Mouse (Mus musculus) right cerebral cortex, postnatal 25 days (tissue): ENCODE data around the gene Rbm3.
A peak's percentile ranks its signal among the peaks of the same experiment; 100 is the strongest.

Experiments
- DNase-seq: peaks from one replicate; pipeline ENCODE4 v3.0.0; 2022

Rbm3 gene

DNA sequence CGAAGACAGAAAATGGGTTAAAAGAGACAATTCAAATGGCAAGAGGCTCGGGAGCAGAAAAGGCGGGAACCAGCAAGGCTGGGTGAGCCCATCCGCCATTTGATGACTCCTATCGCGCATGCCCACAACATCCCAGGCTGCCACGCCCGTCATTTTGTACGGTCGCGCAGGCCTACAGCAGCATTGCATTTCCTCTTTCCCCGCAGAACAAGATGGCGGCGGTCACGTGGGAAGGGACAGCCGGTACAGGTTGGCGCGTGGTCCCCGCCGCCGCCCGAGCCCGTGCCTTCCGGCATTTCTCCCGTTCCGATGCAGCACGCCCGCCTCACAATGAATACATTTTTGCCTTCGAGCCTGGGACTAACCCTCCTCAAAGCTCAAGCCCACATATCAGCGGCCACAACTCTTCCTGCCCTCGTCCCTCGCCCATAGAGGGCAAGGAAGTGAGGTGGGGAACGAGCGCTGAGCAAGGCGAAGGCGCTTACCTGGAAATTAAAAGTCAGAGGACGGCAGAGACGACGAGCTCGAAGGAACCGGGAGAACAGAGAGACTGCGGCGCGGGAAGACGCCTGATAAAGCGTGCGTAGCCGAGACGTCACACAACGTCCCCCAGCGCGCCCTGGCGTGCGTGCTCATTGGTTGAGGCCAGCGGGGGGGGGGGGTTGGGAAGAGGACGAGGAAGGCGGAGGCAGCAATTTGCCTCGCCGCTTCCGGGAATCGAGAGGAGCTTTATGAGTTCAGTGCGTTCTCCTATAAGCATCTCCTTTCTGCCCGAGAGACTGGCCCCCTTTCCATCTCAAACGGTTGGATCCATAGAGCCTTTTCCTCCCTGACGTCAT is at the start of gene Rbm3:
Gene Rbm3 (minus strand): TSS at position 728 of the 839 bp plus-strand sequence.
- DNase-seq: peak; percentile 84

DNA sequence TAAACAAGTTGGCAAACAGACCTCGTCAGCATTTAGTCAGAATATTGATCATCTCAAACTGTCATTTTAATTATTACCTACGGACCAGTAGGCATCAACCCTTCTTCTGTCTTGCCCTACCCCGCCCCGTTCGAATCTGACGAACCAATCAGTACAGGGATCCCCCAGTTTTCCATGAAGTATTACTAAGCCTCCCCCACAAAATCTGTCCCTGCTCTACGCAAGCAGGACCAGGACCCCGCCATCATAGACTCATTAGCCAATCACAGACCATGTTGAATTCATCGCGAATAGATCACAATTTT is 47.7 kb upstream of the Rbm3 start, which contains the start of gene Ebp:
Gene Ebp (minus strand): TSS at position 94 of the 305 bp plus-strand sequence.
- DNase-seq: peak; percentile 10

DNA sequence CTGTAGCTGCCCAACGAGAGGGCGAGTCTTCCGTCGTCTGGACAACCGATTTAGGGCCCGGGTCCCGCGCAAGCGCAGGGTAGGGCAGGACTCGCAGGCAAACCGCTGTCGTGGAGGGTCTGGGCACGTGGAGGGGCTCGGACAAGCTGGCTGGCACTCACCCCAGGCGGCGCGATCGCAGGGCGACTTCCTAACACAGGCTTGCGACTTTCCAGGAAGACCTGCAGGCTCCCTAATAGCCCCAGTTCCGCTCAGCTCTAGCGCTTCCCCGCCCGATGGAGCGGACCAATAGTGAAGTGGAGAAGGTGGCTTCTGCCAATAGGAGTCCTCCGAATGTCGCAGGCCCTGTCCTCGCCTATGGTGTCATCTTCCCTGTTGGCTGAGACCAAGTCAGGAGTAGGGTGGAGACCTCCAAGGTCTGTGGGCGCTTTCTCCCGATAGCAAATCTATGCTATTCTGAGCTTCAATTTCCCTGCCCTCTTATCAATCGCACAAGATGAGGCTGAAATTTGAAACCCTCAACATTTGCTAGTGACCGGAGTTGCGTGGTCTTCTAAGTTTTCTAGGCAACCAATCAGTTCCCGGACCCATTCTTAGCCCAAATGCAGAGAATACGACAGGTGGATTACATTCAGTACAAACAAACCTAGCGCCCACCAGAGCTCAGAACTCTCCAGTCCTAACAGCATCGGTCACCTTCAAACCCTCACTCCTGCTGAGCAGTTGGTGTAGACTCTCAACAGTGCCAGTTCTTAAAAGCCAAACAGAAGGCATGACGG is 47.1 kb upstream of the Rbm3 start:
- peak; percentile 76 for DNase-seq

DNA sequence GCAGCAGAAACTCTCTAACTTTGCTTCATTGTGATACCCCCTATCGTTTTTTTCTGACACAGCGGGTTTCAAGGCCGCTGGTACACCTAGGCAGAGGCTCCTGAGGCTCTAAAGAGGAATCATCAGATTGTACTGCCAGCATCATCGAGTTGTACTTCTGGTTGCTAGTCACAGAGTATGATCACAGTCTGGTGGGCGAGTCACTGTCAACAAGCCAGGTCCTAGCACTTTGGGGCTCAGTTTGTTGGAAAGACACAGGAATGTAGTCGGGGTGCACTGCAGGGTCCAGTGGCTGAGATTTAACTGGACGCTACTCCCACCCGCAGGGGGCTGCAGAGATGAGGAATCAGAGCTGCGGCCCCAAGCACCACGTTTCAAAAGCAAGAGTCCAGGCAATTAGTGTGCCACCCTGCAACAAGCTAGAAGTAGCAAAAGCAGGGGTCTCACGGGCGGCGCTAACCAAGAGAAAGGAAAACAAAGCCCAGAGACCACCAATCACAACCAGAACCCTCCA is 46.5 kb upstream of the Rbm3 start:
- DNase-seq: peak; percentile 10

DNA sequence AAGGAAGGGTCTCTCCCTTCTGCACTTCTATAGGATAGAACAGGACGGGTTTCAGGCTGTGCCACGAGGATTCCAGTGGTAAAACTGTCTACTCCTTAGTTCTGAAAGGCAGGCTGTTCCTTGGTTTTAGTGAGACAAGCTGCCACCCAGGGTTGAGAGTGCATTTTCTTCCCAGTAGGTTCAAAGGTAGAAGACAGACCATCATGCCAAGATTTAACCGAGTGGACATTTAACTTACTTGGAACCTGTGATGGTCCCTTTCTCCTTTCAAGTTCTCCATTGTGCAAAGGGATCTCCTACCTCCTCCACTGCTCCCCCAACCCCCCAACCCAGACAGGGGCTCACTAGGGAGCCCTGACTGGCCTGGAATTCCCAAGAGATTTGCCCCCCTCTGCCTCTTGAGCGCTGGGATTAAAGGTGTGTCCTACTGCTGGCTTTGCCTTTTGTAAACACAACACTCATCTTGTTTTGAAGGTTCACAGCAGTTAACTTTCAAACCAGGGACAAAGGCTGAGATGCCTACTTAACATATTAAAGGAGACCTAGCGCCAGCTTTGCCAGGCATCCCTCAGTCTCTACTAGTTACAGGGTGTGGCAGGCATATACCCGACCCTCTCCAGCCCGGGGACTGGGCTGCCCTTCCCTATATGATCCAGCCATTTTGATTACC is 37.3 kb upstream of the Rbm3 start:
- DNase-seq: no peak

DNA sequence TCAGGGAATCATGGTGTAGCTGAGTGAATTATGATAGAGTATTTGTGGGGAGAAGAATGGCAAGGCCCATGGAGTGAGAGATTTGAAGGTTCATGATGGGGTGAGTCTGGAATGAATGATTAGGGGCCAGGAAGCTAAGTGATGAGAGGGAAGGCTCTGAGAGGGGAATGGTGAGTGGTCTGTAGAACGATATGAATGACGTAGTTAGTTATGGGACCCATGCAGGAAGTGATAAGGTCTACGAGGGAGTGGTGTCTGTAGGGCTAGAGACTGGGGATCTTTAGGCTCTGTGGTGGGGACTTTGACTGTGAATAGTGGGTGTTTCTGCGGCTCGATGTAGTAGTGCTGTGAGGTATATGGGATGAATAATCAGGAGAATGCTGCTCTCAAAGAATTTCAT is 34.0 kb upstream of the Rbm3 start:
- DNase-seq: no peak

DNA sequence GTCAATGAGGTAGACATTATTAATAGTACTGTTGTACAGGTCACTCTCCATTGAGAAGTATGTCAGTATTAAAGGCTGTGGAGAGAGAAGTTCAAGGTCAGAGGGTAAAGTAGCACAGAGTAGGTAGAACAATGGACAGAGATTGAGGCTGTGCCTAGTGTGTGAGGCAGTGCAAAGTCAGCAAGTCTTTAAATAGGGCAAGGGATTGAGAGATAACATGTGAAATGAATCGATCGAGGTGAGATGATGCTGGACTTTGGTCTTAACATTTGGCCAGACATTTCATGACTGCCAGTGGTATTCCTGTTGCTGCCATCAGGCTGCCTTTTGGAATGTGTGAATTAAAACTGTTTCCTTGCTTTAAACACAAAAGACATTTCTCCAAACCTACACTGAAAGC is 33.2 kb upstream of the Rbm3 start:
- no peak for DNase-seq

DNA sequence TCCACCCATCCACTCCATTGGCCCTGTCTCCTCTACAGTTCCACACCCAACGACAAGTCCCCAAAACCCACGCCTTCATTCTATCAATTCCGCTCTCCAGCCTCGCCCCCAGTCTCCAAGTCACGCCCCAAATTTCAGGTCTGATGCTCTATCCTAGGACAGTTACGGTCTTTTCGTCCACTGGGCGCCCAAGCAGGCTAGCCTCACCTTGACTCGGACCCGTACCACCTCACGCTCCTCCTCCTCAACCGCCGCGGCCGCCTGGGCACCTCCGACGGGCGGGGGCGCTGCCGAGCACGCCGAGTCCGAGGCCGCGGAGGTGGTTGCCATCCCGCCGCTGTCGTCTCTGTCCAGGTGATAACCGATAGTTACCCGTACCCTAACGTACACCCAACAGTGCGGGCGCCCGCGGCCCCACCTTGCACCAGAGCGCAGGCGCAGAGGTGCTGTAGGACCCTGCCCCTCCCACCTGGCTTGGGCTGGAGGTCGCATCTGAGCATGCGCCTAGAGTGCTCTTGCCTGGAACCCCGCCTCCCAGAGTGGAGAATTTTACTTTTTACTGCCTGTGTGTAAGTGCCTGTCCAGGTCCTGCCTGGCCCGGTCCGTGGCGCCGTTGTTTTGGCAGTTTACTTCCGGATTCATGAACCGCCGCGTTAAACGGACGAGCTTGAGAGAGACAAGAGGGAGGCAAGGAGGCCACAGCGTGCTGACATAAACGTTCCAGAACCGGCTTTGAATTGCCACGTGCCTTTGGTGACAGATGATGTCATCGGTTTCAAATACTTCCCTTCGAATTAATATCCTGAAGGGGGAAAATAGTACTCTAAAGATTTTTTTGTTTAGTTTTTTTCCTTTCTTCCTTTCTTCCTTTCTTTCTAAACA is 30.1 kb upstream of the Rbm3 start, which contains the start of gene Tbc1d25:
Gene Tbc1d25 (minus strand): TSS at position 678 of the 882 bp plus-strand sequence.
- peak; percentile 81 for DNase-seq

DNA sequence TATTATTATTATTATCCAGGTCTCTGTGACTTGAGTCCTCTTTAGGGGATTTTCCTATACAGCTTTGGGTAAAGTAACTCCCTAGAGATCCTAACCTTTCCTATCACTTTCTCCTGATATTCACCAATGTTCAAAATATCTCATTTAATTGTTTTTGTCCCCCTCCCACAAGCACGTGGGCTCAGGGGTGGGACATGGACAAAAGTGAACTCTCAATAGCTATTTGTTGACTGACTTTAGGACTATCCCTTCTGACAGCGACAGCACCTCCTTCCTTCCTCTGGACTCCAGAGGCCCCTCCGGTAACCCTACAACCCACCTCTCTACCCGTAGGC is 29.5 kb upstream of the Rbm3 start:
- no peak for DNase-seq

DNA sequence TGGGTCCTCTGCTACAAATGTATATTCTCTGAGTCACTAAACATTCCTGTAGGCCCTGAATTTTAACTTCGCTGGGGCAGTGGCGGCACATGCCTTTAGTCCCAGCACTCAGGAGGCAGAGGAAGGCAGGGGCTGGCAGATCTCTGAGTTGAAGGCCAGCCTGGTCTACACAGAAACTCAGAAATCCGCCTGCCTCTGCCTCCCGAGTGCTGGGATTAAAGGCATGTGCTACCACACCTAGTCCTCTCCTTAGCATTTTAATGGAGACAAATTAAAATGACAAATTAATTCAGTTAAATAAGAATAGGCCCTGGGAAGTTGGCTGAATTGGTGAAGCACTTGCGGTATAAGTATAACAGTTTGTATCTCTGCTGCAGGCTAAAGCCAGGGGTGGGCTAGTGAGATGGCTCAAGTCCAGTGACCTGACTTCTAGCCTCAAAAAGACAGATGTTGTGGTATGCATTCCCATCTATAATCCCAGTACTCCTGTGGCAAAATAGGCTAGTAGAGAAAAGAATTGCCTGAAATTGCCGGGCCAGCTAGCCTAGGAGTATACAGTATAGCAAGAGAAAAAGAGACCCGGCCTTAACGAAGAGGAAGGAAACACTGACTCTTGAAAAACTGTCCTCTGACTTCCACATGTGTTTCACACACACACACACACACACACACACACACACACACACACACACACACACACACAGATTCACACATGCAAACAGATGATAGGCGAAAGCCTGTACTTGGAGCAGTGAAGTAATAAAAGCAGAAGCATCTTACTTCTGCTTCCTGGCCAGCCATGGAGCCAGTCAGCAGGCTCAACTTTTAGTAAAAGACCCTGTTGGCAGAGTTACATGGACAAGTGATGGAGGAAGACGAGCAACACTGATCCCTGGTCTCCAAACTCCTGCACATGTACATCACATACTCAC is 22.3 kb upstream of the Rbm3 start:
- DNase-seq: no peak

DNA sequence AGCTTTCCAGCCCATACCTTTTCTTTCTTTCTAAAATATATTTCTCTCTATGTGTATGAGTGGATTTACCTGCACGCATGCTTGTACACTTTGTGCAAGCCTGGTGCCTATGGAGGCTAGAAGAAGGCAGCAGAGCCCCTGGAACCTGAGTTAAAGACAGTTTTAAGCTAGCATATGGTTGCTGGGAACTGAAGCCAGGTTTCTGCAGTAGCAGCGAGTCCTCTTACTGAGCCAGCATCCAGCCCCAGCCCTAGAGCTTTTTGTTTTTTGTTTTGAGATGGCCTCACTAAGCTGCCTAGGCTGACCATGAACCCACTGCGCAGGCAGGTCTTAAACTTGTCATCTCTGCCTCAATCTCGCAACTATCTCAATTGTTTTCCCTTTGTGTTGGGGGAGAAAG is 18.8 kb upstream of the Rbm3 start:
- DNase-seq: no peak

DNA sequence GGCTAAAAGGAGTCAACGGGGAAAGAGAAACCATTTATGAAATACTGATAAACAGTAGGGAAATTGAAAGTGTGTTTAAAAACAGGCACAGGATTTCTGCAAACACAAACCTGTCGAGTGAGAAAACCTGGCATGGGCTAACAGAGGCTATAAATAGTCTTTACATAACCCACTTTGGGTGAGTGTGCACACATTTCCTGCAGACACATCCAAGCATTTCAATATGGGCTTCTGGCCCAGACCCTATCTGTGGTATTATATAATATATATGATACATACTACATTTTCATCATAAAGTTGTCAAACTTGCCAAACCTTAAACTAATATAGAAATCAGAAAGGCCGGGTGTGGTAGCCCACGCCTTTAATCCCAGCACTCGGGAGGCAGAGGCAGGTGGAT is 17.4 kb upstream of the Rbm3 start:
- DNase-seq: no peak

DNA sequence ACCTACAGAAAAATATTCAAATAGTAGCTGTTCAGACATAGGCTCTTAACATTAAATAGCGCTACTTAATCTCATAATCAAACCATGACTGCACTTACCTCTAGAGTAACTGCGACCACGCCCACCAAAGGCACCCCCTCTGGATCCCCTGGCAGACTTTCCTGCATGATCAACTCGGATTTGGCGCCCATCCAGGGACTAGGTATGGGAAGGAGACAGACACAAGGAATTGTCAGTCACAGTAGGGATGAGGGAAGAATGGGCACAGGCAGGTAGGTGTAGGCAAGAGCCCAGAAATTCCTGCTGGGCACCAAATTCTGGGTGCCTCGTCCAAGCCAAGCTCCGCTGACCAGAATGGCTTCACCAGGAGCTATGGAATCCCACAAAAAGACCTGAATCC is 1.9 kb downstream of the Rbm3 start:
- no peak for DNase-seq

DNA sequence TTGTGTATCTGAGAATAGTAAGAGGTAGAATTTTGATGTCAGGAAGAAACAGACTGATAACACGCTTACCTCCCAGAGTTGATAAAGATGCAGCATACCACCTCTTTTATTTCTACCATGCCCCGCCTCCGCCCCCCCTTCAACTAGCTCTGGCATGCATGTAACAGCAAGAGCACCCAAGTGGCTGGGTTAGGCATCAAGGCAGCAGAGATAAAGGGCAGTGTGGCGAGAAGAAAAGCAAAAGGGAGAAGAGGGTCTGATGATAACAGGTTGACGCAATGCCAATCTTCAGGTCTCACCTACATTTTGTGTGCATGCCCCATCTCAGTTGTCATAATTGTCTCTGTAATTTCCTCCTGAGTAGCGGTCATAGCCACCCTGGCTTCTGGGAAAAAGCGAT is 2.7 kb downstream of the Rbm3 start:
- DNase-seq: no peak

DNA sequence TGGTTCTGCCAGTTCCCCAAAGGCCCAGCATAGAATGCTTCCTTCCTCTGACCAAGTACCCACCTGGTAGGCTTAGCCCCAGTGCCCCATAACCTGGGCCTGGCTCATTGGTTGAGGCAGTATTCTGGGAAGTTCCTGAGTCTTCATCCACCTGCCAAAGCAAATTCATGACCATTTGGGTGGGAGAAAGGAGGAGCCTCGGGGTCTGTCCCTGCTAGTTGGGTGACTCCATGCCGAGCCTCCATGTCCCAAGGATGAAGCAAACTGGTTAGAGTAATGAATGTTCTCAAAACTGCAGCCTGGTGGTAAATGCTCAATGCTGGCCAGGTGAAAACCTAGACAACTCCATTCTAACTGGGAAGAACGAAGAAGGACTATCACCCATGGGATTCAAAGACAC is 4.6 kb downstream of the Rbm3 start:
- no peak for DNase-seq

DNA sequence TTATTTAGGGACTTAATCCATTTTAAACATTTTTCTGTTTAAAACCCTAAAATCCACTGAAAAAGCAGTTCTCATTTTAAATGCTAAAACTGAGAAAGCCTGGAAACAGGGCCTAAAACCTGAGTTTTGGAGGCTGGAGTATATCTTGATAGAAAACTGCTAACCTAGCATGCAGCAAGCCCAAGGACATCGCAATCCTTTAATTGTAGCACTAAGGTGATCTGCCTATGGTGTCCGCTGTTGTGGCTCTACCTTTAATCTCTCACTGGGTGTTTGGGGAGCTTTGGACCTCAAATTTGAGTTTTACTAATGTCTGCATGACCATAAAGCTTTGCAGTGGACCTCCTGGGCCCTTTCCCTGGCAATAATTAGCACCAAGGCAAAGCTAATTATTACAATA is 5.2 kb downstream of the Rbm3 start:
- no peak for DNase-seq

DNA sequence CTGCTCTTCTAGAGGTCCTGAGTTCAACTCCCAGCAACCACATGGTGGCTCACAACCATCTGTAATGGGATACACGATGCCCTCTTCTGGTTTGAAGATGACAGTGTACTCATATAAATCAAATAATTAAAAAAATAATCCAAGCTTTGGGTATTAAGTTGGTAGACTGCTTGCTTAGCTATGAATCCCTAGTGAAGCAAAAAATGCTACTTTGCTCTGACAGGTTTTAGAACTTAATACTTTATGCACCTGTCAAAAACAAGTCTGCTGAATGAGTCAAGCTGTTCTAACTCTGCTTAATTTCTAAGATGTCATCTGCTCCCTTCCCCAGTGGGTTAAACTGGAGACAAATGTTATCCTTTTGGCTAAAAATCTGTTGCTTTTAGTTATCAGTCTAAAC is 6.2 kb downstream of the Rbm3 start:
- no peak for DNase-seq

DNA sequence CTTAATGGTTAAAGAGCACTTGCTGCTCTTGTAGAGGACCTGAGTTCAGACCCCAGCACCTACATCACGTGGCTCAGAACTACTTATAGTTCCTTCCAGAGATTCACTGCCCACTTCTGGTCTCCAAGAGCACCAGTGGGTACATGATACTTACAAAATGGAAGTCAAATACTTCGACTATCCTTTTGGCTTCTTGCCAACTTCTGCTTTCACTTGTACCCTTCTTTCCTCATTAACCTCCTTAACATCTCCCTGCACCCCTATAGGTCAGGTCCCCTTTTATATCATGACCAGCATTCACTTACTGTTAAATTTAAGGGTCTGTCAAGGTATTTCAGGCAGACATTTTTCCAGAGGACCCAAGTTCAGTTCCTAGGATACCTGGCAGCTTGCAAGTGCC is 9.8 kb downstream of the Rbm3 start:
- no peak for DNase-seq

DNA sequence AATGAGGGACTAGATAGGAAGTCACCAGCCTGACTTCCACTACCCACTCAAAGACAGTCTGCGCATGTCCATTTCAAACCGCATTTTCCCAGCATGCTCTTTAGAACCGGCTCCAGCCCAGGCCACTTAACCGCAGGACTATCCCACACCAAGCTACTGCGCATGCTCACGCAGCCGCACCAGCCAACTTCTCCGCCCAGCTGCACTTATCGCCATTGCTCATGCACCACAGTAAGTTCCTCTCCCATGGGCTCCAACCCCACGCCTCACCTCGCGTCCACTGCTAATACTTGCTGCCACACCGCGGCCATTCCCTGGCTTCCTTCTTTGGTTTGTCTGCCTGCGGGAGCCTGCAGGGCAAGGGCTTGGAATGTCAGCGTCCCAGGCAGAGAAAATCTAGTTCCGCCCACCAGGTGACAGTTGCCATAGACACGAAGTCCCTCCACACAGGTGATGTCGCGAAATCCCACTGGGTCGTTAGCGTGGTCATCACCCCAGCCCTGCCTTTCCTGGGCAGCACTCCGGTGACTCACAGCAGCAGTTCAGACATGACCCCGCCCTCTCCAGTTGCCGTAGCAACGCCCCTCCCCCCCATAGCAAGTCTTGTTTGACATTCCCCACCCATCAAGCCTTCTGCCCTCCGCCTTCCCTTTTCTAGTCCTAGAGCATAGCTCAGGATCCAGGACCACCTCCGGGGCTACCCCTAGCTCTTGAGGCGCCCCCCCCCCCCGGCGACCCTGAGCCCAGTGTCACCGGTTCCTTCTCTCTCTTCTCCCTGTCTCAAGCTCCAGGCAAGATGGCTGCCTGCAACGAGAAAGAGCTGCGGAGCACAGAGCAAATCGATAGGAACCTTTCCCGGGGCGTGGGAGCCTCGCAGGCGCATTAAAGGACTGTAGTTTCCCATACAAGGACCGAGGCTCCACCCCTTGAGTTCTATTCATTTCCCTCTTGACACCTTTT is 13.4 kb downstream of the Rbm3 start, which contains the start of gene Wdr13:
Gene Wdr13 (minus strand): TSS at position 876 of the 960 bp plus-strand sequence.
- DNase-seq: peak; percentile 84

DNA sequence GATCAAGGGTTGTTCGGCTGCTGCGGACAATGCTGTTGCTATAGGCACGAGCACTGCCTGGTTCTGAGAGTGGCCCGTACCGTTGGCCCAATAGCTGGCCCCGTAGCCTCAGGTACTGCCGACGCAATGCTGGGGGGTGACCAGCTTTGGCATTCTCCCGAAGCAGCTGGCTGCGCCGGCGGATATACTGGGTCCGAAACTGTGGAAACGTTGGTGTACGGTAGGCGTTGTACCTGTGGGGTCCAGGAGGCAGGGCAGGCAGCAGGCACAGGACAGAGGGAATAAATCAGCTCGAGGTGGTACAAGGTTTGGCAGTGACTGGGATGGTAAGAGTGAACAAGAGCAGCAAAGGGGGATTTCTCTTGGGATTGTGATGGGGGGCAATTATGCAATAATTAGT is 14.3 kb downstream of the Rbm3 start:
- DNase-seq: no peak
